Mouse (Mus musculus) yolk sac, embryonic 10.5 days (tissue): ENCODE measurements around the gene Ascc2.

Source experiments
- DNase-seq: peaks from one replicate; pipeline ENCODE4 v3.0.0-alpha.2; 2017; ENCODE audit warnings: low spot score

The Ascc2 gene

DNA sequence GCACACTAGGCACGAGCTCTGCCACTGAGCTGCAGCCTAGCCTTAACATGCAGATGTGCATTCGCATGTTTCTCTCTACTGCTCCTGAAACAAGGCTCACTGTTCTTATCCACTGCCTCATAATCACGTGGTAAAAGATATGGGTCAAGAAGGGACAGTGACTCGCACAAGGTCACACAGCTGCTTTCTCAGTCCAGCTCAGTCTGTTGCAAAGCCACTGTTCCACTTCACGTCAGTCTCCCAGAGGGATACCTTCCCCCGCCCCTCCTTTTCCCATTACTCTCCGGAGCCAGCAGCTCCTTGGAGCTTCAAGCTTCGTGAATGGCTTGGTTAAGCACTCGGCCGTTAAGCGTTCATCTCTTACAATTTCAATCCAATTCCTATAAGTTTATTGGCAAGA lies 82.8 kb downstream of the Ascc2 start:
- DNase-seq: no peak

GRCm38 (mm10) chr11:4720900-4721580 lies 83.5 kb downstream of the Ascc2 start:
- no peak for DNase-seq

GRCm38 (mm10) chr11:4721728-4722127 lies 84.2 kb downstream of the Ascc2 start:
- DNase-seq: no peak

GRCm38 (mm10) chr11:4729603-4730002 lies 92.1 kb downstream of the Ascc2 start:
- peak; percentile 18 for DNase-seq

- DNase-seq: no peak
Observed at GRCm38 (mm10) chr11:4730096-4730495, 92.5 kb downstream of the Ascc2 start.

DNA sequence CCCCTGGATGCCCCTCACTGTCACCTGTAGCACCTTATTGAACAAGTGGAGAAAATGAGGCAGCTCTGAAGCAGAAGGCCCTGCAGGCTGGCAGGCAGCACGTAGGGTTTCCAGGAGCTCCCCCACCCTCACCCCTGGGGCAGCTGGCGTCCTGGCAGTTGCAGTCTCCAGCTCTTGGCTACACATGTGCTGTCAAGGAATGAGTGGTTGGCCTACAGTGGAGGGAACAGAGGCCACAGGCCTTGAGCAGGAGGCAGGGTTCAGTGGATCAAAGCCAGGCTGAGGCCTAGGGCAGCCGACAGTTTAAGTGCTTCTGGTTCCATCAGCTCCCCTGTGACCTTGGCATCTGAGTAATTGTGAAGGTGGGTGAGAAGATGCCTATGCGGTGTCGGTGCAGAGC lies 93.4 kb downstream of the Ascc2 start:
- no peak for DNase-seq

- no peak for DNase-seq
Observed at GRCm38 (mm10) chr11:4731781-4732180, 94.2 kb downstream of the Ascc2 start.

GRCm38 (mm10) chr11:4734179-4734578 lies 96.6 kb downstream of the Ascc2 start:
- DNase-seq: no peak
